Mouse (Mus musculus) heart, embryonic 12.5 days (tissue): ENCODE results near the gene Grap2. TPM values are rescaled to one million over a fixed set of nuclear protein-coding genes. Genes with fewer than 3 reads are reported as not detected.

ENCODE experiments used
- ATAC-seq: fragments of 200-750 bp; cut with Nextera tagmentation; 2 replicates; pipeline ENCODE4 v1.8.0; 2017; ENCODE audit warnings: moderate TSS enrichment, moderate library complexity; ENCODE audit not compliant: insufficient number of reproducible peaks, low FRiP score
- H3K27ac ChIP-seq: fragments of 300-500 bp; sonication (generic); 2 replicates; pipeline ENCODE4 v1.5.1; 2016; ENCODE audit warnings: mild to moderate bottlenecking, moderate library complexity; ENCODE audit not compliant: poor library complexity, severe bottlenecking
- H3K27me3 ChIP-seq: fragments of 300-500 bp; sonication (generic); replicated peaks from 2 replicates; pipeline ENCODE4 v1.6.1; 2016; ENCODE audit warnings: mild to moderate bottlenecking, moderate library complexity
- H3K36me3 ChIP-seq: fragments of 300-500 bp; sonication (generic); 2 replicates; pipeline ENCODE4 v1.6.1; 2016; ENCODE audit warnings: mild to moderate bottlenecking, moderate library complexity
- H3K4me1 ChIP-seq: fragments of 300-500 bp; sonication (generic); replicated peaks from 2 replicates; pipeline ENCODE4 v1.6.1; 2016; ENCODE audit warnings: mild to moderate bottlenecking
- H3K4me2 ChIP-seq: fragments of 300-500 bp; sonication (generic); 2 replicates; pipeline ENCODE4 v1.6.1; 2016; ENCODE audit warnings: mild to moderate bottlenecking, moderate library complexity
- H3K4me3 ChIP-seq: fragments of 300-500 bp; sonication (generic); 2 replicates; pipeline ENCODE4 v1.5.1; 2016; ENCODE audit warnings: mild to moderate bottlenecking
- H3K9ac ChIP-seq: fragments of 300-500 bp; sonication (generic); 2 replicates; pipeline ENCODE4 v1.6.1; 2016; ENCODE audit warnings: mild to moderate bottlenecking, moderate library complexity
- H3K9me3 ChIP-seq: fragments of 300-500 bp; sonication (generic); replicated peaks from 2 replicates; pipeline ENCODE4 v1.6.1; 2016; ENCODE audit warnings: mild to moderate bottlenecking, moderate library complexity
- WGBS: fragments of 180-500 bp; shearing (Covaris S2); methylation state at CpG from one replicate; pipeline ENCODE4 v1.1.7; 2016; 5-methylcytosine and 5-hydroxymethylcytosine counted together
- polyA plus RNA-seq: library from polyadenylated mRNA; unstranded; fragments of >200 nt; fragmentation: Nextera tagmentation; extraction: Ambion mirVana; gene quantifications from 2 replicates; pipeline ENCODE4 v1.2.1, GENCODE M21; 2016

The Grap2 gene
- 11.2 and 12.0 TPM in 2 replicates for polyA plus RNA-seq

- Histone ChIP-seq H3K27ac (no peak within 1 kb of the TSS), H3K4me2 (no peak within 1 kb of the TSS), H3K4me1 (0 out of 2 replicates have a peak, but pooled peaks cover 3% of the 10 kb centered on the region), H3K36me3 (no peaks in the 10 kb centered on the region), H3K9me3 (no peaks in the 10 kb centered on the region), H3K4me3 (no peak within 1 kb of the TSS), H3K9ac (no peak within 1 kb of the TSS), H3K27me3 (peaks cover 73% of the 10 kb centered on the region)
- 39% methylated on average over 12 of the region's 12 CpGs for WGBS
- ATAC-seq: no peak
Measured at GRCm38 (mm10) chr15:80572291-80572690, at the start of gene Grap2. Grap2 (plus strand) TSS chr15:80572594.

- peaks cover 14% of the 10 kb centered on the region for H3K4me1 ChIP-seq
- H3K4me3 ChIP-seq: no peak overlapping the region
- no peak overlapping the region for H3K9ac ChIP-seq
- no peaks in the 10 kb centered on the region for H3K9me3 ChIP-seq
- peaks cover 12% of the 10 kb centered on the region for H3K27me3 ChIP-seq
- no peak overlapping the region for H3K27ac ChIP-seq
- no peaks in the 10 kb centered on the region for H3K36me3 ChIP-seq
- H3K4me2 ChIP-seq: no peak overlapping the region
- ATAC-seq: no peak
- WGBS: 53% methylated on average over 20 of the region's 20 CpGs
Measured at GRCm38 (mm10) chr15:80529955-80530869, 42.2 kb upstream of the Grap2 start.

- H3K4me1 ChIP-seq: peaks cover 14% of the 10 kb centered on the region
- H3K9ac ChIP-seq: no peak overlapping the region
- H3K27ac ChIP-seq: no peak overlapping the region
- no peaks in the 10 kb centered on the region for H3K9me3 ChIP-seq
- no peaks in the 10 kb centered on the region for H3K36me3 ChIP-seq
- no peak overlapping the region for H3K4me3 ChIP-seq
- H3K27me3 ChIP-seq: peaks cover 12% of the 10 kb centered on the region
- H3K4me2 ChIP-seq: no peak overlapping the region
- ATAC-seq: 0 out of 2 replicates have a peak, but pooled peaks have one; percentile 29
- 66% methylated on average over 9 of the region's 9 CpGs for WGBS
Measured at GRCm38 (mm10) chr15:80531026-80531425, 41.4 kb upstream of the Grap2 start.

GRCm38 (mm10) chr15:80532281-80533072, 39.9 kb upstream of the Grap2 start:
- ATAC-seq: peak; percentile 51; the same call in 1 of the 2 replicates
- H3K9me3 ChIP-seq: no peaks in the 10 kb centered on the region
- H3K27ac ChIP-seq: no peak overlapping the region
- no peak overlapping the region for H3K4me2 ChIP-seq
- 54% methylated on average over 8 of the region's 8 CpGs for WGBS
- no peaks in the 10 kb centered on the region for H3K36me3 ChIP-seq
- H3K4me3 ChIP-seq: no peak overlapping the region
- H3K27me3 ChIP-seq: peaks cover 15% of the 10 kb centered on the region
- H3K9ac ChIP-seq: no peak overlapping the region
- peaks cover 14% of the 10 kb centered on the region for H3K4me1 ChIP-seq

- H3K4me1 ChIP-seq: peaks cover 14% of the 10 kb centered on the region
- no peak overlapping the region for H3K27ac ChIP-seq
- no peaks in the 10 kb centered on the region for H3K9me3 ChIP-seq
- H3K4me2 ChIP-seq: no peak overlapping the region
- ATAC-seq: no peak
- no peak overlapping the region for H3K9ac ChIP-seq
- no peaks in the 10 kb centered on the region for H3K36me3 ChIP-seq
- H3K4me3 ChIP-seq: no peak overlapping the region
- WGBS: 58% methylated on average over 6 of the region's 6 CpGs
- peaks cover 15% of the 10 kb centered on the region for H3K27me3 ChIP-seq
Measured at GRCm38 (mm10) chr15:80533274-80533673, 39.1 kb upstream of the Grap2 start.

- ATAC-seq: no peak
- no peak overlapping the region for H3K4me3 ChIP-seq
- 67% methylated on average over 2 of the region's 2 CpGs for WGBS
Measured at GRCm38 (mm10) chr15:80536051-80536450, 36.3 kb upstream of the Grap2 start.

GRCm38 (mm10) chr15:80538075-80538474, 34.3 kb upstream of the Grap2 start:
- no peaks in the 10 kb centered on the region for H3K36me3 ChIP-seq
- peaks cover 3% of the 10 kb centered on the region; the same call in 1 of the 2 replicates for H3K27me3 ChIP-seq
- H3K4me2 ChIP-seq: no peak overlapping the region
- ATAC-seq: no peak
- no peaks in the 10 kb centered on the region for H3K9me3 ChIP-seq
- H3K9ac ChIP-seq: no peak overlapping the region
- no peak overlapping the region for H3K4me3 ChIP-seq
- no peak overlapping the region for H3K27ac ChIP-seq
- WGBS: 82% methylated on average over 2 of the region's 2 CpGs
- peaks cover 5% of the 10 kb centered on the region; the same call in 1 of the 2 replicates for H3K4me1 ChIP-seq

More at GRCm38 (mm10) chr15:80536051-80536450, 36.3 kb upstream of the Grap2 start:
- no peak overlapping the region for H3K9ac ChIP-seq
- no peaks in the 10 kb centered on the region for H3K9me3 ChIP-seq
- peaks cover 13% of the 10 kb centered on the region for H3K4me1 ChIP-seq
- H3K4me2 ChIP-seq: no peak overlapping the region
- no peak overlapping the region for H3K27ac ChIP-seq
- H3K27me3 ChIP-seq: peaks cover 3% of the 10 kb centered on the region; the same call in 1 of the 2 replicates
- no peaks in the 10 kb centered on the region for H3K36me3 ChIP-seq

- Histone ChIP-seq H3K4me2 (no peak overlapping the region), H3K4me3 (no peak overlapping the region), H3K4me1 (no peaks in the 10 kb centered on the region), H3K27ac (no peak overlapping the region), H3K9ac (no peak overlapping the region), H3K27me3 (peaks cover 3% of the 10 kb centered on the region; the same call in 1 of the 2 replicates), H3K36me3 (no peaks in the 10 kb centered on the region), H3K9me3 (no peaks in the 10 kb centered on the region)
- ATAC-seq: no peak
- 74% methylated on average over 7 of the region's 7 CpGs for WGBS
Measured at GRCm38 (mm10) chr15:80538671-80539340, 33.6 kb upstream of the Grap2 start.

GRCm38 (mm10) chr15:80544115-80544514, 28.3 kb upstream of the Grap2 start:
- H3K9ac ChIP-seq: no peak overlapping the region
- H3K4me2 ChIP-seq: no peak overlapping the region
- H3K27ac ChIP-seq: no peak overlapping the region
- H3K4me3 ChIP-seq: no peak overlapping the region
- H3K27me3 ChIP-seq: no peaks in the 10 kb centered on the region
- no peaks in the 10 kb centered on the region for H3K4me1 ChIP-seq
- H3K36me3 ChIP-seq: no peaks in the 10 kb centered on the region
- no peaks in the 10 kb centered on the region for H3K9me3 ChIP-seq
- WGBS: 38% methylated on average over 3 of the region's 3 CpGs
- no peak for ATAC-seq

- Histone ChIP-seq H3K4me3 (no peak overlapping the region), H3K9me3 (no peaks in the 10 kb centered on the region), H3K27me3 (no peaks in the 10 kb centered on the region), H3K36me3 (no peaks in the 10 kb centered on the region), H3K27ac (no peak overlapping the region), H3K4me1 (no peaks in the 10 kb centered on the region), H3K4me2 (no peak overlapping the region), H3K9ac (no peak overlapping the region)
- ATAC-seq: no peak
- WGBS: 56% methylated on average over 6 of the region's 6 CpGs
Measured at GRCm38 (mm10) chr15:80545430-80545829, 27.0 kb upstream of the Grap2 start.
